8 mouse cellular contexts compared by ENCODE assay signal in genomic region chr8:71665331-71666130, GRCm38 (mm10). TPM values are rescaled to one million over a fixed set of nuclear protein-coding genes. Genes with fewer than 3 reads are reported as not detected.
DNase-seq lines count a peak whose midpoint lies in the region; ATAC-seq lines count a peak whose summit lies in the region.

No protein-coding gene starts in this region.

- H3K4me3 ChIP-seq in hindbrain, embryonic 16.5 days (ENCODE audit: low read length), result no peak overlapping the region
- peak overlapping the region; percentile 29 for H3K4me3 ChIP-seq in liver, embryonic 12.5 days

- no peak overlapping the region for H3K9ac ChIP-seq in hindbrain, embryonic 16.5 days (ENCODE audit: low read depth, low read length)
- no peak overlapping the region for H3K9ac ChIP-seq in liver, embryonic 12.5 days

- WGBS in hindbrain, embryonic 16.5 days, result 8% methylated on average over 22 of the region's 22 CpGs
- 3% methylated on average over 22 of the region's 22 CpGs for WGBS in liver, embryonic 12.5 days (ENCODE audit: insufficient replicate concordance)

- no peaks in the 10 kb centered on the region for H3K27me3 ChIP-seq in hindbrain, embryonic 16.5 days (replicated peaks; ENCODE audit: control insufficient read depth, insufficient read depth, low read length)
- peaks cover 78% of the 10 kb centered on the region for H3K27me3 ChIP-seq in liver, embryonic 12.5 days (replicated peaks)

- no peak overlapping the region for H3K27ac ChIP-seq in hindbrain, embryonic 16.5 days (ENCODE audit: low read depth, low read length)
- no peak overlapping the region for H3K27ac ChIP-seq in liver, embryonic 12.5 days

- no peaks in the 10 kb centered on the region for H3K9me3 ChIP-seq in hindbrain, embryonic 16.5 days (ENCODE audit: control insufficient read depth, low read length)
- H3K9me3 ChIP-seq in liver, embryonic 12.5 days (replicated peaks), result no peaks in the 10 kb centered on the region

- H3K36me3 ChIP-seq in hindbrain, embryonic 16.5 days (ENCODE audit: control insufficient read depth, insufficient read depth, low read length), result peaks cover 15% of the 10 kb centered on the region
- no peaks in the 10 kb centered on the region for H3K36me3 ChIP-seq in liver, embryonic 12.5 days

- peak; percentile 50 to 51 for DNase-seq in urinary bladder, adult 18-20 months (ENCODE audit: low spot score in 2 of 2)
- no peak for DNase-seq in urinary bladder, postnatal 10 days (ENCODE audit: low spot score)
- peak; percentile 58 for DNase-seq in c-Kit-positive CD71-positive TER-119-positive erythroid progenitor cells, embryonic 14.5 days (ENCODE audit: low spot score)
- DNase-seq in naive thymus-derived CD4-positive, alpha-beta T cell, adult 2 months (ENCODE audit: low read depth), result peak; percentile 70
- DNase-seq in thymus, postnatal 4 days, result peak; percentile 75
- DNase-seq in left cerebral cortex, postnatal 25 days (ENCODE audit: low spot score in 2 of 2), result no peak

- peaks cover 30% of the 10 kb centered on the region for H3K4me1 ChIP-seq in hindbrain, embryonic 16.5 days (ENCODE audit: control insufficient read depth, insufficient read depth, low read depth, low read length)
- H3K4me1 ChIP-seq in liver, embryonic 12.5 days, result peaks cover 37% of the 10 kb centered on the region

- no peak for ATAC-seq in hindbrain, embryonic 16.5 days
- peak; percentile 69 for ATAC-seq in liver, embryonic 12.5 days

- peak overlapping the region; percentile 2; the same call in 1 of the 2 replicates for H3K4me2 ChIP-seq in hindbrain, embryonic 16.5 days (ENCODE audit: low read length)
- peak overlapping the region; percentile 64 for H3K4me2 ChIP-seq in liver, embryonic 12.5 days

- intact Hi-C loops in left cerebral cortex, postnatal 25 days (cut with DNase I), result no loop called here

RNA-seq across cellular contexts. Expression of gene Unc13a, which starts 6.0 kb away (rescaled TPM):
- 22.4 and 23.1 TPM in 2 replicates for polyA plus RNA-seq in hindbrain, embryonic 16.5 days (2015; fragmentation: Nextera tagmentation; extraction: Ambion mirVana)
- 0.22 and 0.31 TPM in 2 replicates for polyA plus RNA-seq in liver, embryonic 12.5 days (2016; fragmentation: Nextera tagmentation; extraction: Ambion mirVana)
- total RNA-seq in left cerebral cortex, postnatal 25 days (2021), result 100 to 1,000 TPM; 318 to 327 TPM

RNA-seq across cellular contexts. Expression of gene Jak3, which starts 10.6 kb away (rescaled TPM):
- polyA plus RNA-seq in hindbrain, embryonic 16.5 days (2015; fragmentation: Nextera tagmentation; extraction: Ambion mirVana), result 7.3 and 8.1 TPM in 2 replicates
- 9.2 and 10.4 TPM in 2 replicates for polyA plus RNA-seq in liver, embryonic 12.5 days (2016; fragmentation: Nextera tagmentation; extraction: Ambion mirVana)
- 1 to 10 TPM; 3.9 to 4.8 TPM for total RNA-seq in left cerebral cortex, postnatal 25 days (2021)

RNA-seq across cellular contexts. Expression of gene Insl3, which starts 23.5 kb away (rescaled TPM):
- 1.2 and 1.5 TPM in 2 replicates for polyA plus RNA-seq in hindbrain, embryonic 16.5 days (2015; fragmentation: Nextera tagmentation; extraction: Ambion mirVana)
- 1.5 and 2.1 TPM in 2 replicates for polyA plus RNA-seq in liver, embryonic 12.5 days (2016; fragmentation: Nextera tagmentation; extraction: Ambion mirVana)
- 1 to 10 TPM; 1.3 to 1.5 TPM for total RNA-seq in left cerebral cortex, postnatal 25 days (2021)

RNA-seq across cellular contexts. Expression of gene B3gnt3, which starts 36.1 kb away (rescaled TPM):
- 0.44 and 0.62 TPM in 2 replicates for polyA plus RNA-seq in hindbrain, embryonic 16.5 days (2015; fragmentation: Nextera tagmentation; extraction: Ambion mirVana)
- polyA plus RNA-seq in liver, embryonic 12.5 days (2016; fragmentation: Nextera tagmentation; extraction: Ambion mirVana), result 3.6 and 4.2 TPM in 2 replicates
- under 1 TPM; 0.34 to 0.53 TPM for total RNA-seq in left cerebral cortex, postnatal 25 days (2021)

RNA-seq across cellular contexts. Expression of gene Colgalt1, which starts 54.7 kb away (rescaled TPM):
- 62.1 and 74.1 TPM in 2 replicates for polyA plus RNA-seq in hindbrain, embryonic 16.5 days (2015; fragmentation: Nextera tagmentation; extraction: Ambion mirVana)
- polyA plus RNA-seq in liver, embryonic 12.5 days (2016; fragmentation: Nextera tagmentation; extraction: Ambion mirVana), result 29.0 and 30.1 TPM in 2 replicates
- total RNA-seq in left cerebral cortex, postnatal 25 days (2021), result 10 to 100 TPM; 49.3 to 51.5 TPM

Comparison
In these comparisons a context has a peak if more than half of its experiments do, and no peak if none do; other contexts are left out.
1. DNase-seq: peak in urinary bladder, adult 18-20 months (2 of 2), c-Kit-positive CD71-positive TER-119-positive erythroid progenitor cells, embryonic 14.5 days (single experiment), naive thymus-derived CD4-positive, alpha-beta T cell, adult 2 months (single experiment) and thymus, postnatal 4 days (single experiment); none in urinary bladder, postnatal 10 days (single experiment) and left cerebral cortex, postnatal 25 days (0 of 2).
2. RNA of gene Unc13a, which starts 6.0 kb away (polyA plus RNA-seq): 22.4 to 23.1 TPM in hindbrain, embryonic 16.5 days; 0.22 to 0.31 TPM in liver, embryonic 12.5 days; every median in the first group is over 10 times any median in the second.